Mouse (Mus musculus): Measurements from ENCODE around the gene Lhcgr. TPM values are rescaled to one million over a fixed set of nuclear protein-coding genes. Genes with fewer than 3 reads are reported as not detected.

Lhcgr gene
- polyA plus RNA-seq, 1 experiment from 2014 or later, result not detected

Other genes starting within 250 kb of the Lhcgr start
- 0.77 and 0.96 TPM in 2 replicates for gene Ston1, start 194.3 kb downstream of the Lhcgr start, polyA plus RNA-seq (2015; fragmentation: Nextera tagmentation; extraction: Ambion mirVana)
- gene Gtf2a1l, start 123.3 kb downstream of the Lhcgr start, polyA plus RNA-seq (2015; fragmentation: Nextera tagmentation; extraction: Ambion mirVana), result not detected in 2 replicates